Mouse (Mus musculus) adrenal gland, postnatal 4 days (tissue): ENCODE results near the gene Trpm5. TPM values are rescaled to one million over a fixed set of nuclear protein-coding genes. Genes with fewer than 3 reads are reported as not detected.

ENCODE experiments used
- total RNA-seq, 2 experiments: library from RNA; stranded (reverse); gene quantifications; 2 replicates each; pipeline ENCODE4 v1.2.3; 2021

Trpm5 gene
- total RNA-seq, 2 experiments from 2014 or later: 5.2 to 6.0 TPM

Other genes with a start within 250 kb of the Trpm5 start
- 100 to 1,000 TPM; 528 to 536 TPM for gene Th, start 163.5 kb downstream of the Trpm5 start, total RNA-seq
- under 1 TPM; 0.36 to 0.96 TPM for gene Ascl2, start 125.4 kb downstream of the Trpm5 start, total RNA-seq
- gene Tspan32, start 89.6 kb downstream of the Trpm5 start, total RNA-seq: 1 to 10 TPM; 1.5 to 2.6 TPM
- 100 to 1,000 TPM; 659 to 670 TPM for gene Cd81, start 41.9 kb downstream of the Trpm5 start, total RNA-seq
- 10 to 100 TPM; 40.1 to 42.4 TPM for gene Tssc4, start 25.4 kb downstream of the Trpm5 start, total RNA-seq
- gene Kcnq1, start 11.7 kb upstream of the Trpm5 start, total RNA-seq: 1 to 10 TPM; 3.4 to 5.6 TPM